Mouse (Mus musculus): ENCODE data around the gene I0C0044D17Rik. TPM values are rescaled to one million over a fixed set of nuclear protein-coding genes. Genes with fewer than 3 reads are reported as not detected.

I0C0044D17Rik gene
- polyA plus RNA-seq, 1 experiment from 2014 or later, result not detected

DNA sequence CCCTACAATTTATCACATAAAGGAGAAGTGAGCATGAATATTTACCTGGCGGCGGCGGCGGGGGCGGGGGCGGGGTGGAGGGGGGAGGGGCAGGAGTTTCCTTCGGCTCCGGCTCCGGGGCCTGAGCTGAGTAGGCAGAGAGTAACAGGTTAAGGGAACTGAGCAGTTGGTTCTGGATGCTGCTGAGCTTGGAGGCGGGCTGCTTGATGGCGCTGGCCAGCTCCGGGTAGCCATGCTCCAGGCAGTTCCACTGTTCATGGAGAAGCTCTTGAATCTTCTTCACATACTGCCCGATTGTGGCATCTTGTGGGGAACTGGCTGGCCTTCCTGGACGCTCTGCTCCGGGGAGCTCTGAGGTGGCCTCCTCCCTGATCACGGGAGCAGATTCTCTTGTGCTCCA lies 45.4 kb downstream of the I0C0044D17Rik start:
- H3K9me3 ChIP-seq (ENCODE audit: control insufficient read depth, low read length), result no peaks in the 10 kb centered on the region
- ATAC-seq (ENCODE audit: low read depth), result no peak
- H3K36me3 ChIP-seq (ENCODE audit: control insufficient read depth, insufficient read depth, low read length), result 0 out of 2 replicates have a peak, but pooled peaks cover 9% of the 10 kb centered on the region
- WGBS, result 20% methylated on average over 16 of the region's 16 CpGs
- peak overlapping the region; percentile 32 for H3K4me2 ChIP-seq (ENCODE audit: low read depth, low read length)
- no peaks in the 10 kb centered on the region for H3K27me3 ChIP-seq (replicated peaks; ENCODE audit: control insufficient read depth, insufficient read depth, low read length)
- H3K4me3 ChIP-seq (ENCODE audit: low read depth, low read length), result no peak overlapping the region
- DNase-seq (ENCODE audit: low spot score), result no peak
- 0 out of 2 replicates have a peak overlapping the region, but pooled peaks have one; percentile 8 for H3K9ac ChIP-seq (ENCODE audit: low read depth, low read length)
- no peak overlapping the region for H3K27ac ChIP-seq (replicated peaks; ENCODE audit: low read depth, low read length)
- peaks cover 32% of the 10 kb centered on the region for H3K4me1 ChIP-seq (ENCODE audit: control insufficient read depth, insufficient read depth, low read length)

DNA sequence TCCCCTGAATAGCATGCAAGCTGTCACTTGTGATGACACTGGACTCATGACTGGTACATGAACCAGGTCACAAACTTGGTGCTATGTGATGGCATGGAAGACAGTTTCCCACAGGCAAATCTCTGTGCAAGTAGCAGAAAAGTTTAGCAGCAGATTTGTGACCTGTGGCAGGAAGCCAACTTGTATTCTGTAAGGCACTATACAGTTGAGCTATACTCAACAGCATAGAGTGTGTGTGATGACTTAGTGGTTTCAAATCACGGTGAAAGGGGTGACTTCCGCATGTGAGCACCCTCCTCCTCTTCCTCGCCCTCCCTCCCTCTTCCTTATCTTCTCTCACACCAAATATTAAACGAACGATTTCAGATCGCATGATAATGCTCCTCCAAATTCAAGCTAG lies 46.2 kb downstream of the I0C0044D17Rik start:
- DNase-seq (ENCODE audit: low spot score) (no peak), ATAC-seq (ENCODE audit: low read depth) (no peak)
- Histone ChIP-seq H3K36me3 (ENCODE audit: control insufficient read depth, insufficient read depth, low read length) (0 out of 2 replicates have a peak, but pooled peaks cover 9% of the 10 kb centered on the region), H3K27me3 (replicated peaks; ENCODE audit: control insufficient read depth, insufficient read depth, low read length) (no peaks in the 10 kb centered on the region), H3K9ac (ENCODE audit: low read depth, low read length) (no peak overlapping the region), H3K4me1 (ENCODE audit: control insufficient read depth, insufficient read depth, low read length) (peaks cover 32% of the 10 kb centered on the region), H3K27ac (replicated peaks; ENCODE audit: low read depth, low read length) (0 out of 2 replicates have a peak overlapping the region, but pooled peaks have one; percentile 61), H3K4me3 (ENCODE audit: low read depth, low read length) (no peak overlapping the region), H3K4me2 (ENCODE audit: low read depth, low read length) (no peak overlapping the region), H3K9me3 (ENCODE audit: control insufficient read depth, low read length) (no peaks in the 10 kb centered on the region)
- WGBS, result 73% methylated on average over 6 of the region's 6 CpGs

GRCm38 (mm10) chr4:98776721-98777427 lies 46.8 kb downstream of the I0C0044D17Rik start:
- Histone ChIP-seq H3K27me3 (replicated peaks; ENCODE audit: control insufficient read depth, insufficient read depth, low read length) (no peaks in the 10 kb centered on the region), H3K27ac (replicated peaks; ENCODE audit: low read depth, low read length) (peak overlapping the region; percentile 61), H3K4me2 (ENCODE audit: low read depth, low read length) (no peak overlapping the region), H3K36me3 (ENCODE audit: control insufficient read depth, insufficient read depth, low read length) (0 out of 2 replicates have a peak, but pooled peaks cover 9% of the 10 kb centered on the region), H3K4me3 (ENCODE audit: low read depth, low read length) (no peak overlapping the region), H3K9me3 (ENCODE audit: control insufficient read depth, low read length) (no peaks in the 10 kb centered on the region), H3K4me1 (ENCODE audit: control insufficient read depth, insufficient read depth, low read length) (peaks cover 32% of the 10 kb centered on the region), H3K9ac (ENCODE audit: low read depth, low read length) (no peak overlapping the region)
- DNase-seq (ENCODE audit: low spot score), result no peak
- ATAC-seq (ENCODE audit: low read depth), result peak; percentile 24; the same call in 1 of the 2 replicates
- WGBS, result 42% methylated on average over 10 of the region's 10 CpGs

DNA sequence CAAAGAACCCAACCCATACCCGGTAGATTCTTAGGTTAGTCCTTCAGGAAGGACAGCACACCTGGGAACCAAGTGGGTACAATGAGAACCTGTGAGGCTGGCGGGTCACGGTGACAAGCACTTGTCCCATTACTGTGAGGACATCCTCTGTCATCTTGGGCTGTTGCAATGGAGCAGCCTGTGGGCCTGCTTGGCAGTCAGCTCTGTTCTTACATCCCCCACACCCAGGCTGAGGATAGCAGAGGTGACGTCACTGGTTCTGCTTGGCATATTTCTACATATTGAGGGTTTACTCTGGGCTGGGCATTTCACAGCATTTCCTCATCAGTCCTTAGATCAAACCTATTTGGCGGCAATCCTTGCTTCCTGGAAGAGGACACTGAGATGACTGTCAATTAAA lies 49.9 kb downstream of the I0C0044D17Rik start:
- H3K27ac ChIP-seq (replicated peaks; ENCODE audit: low read depth, low read length), result no peak overlapping the region
- 95% methylated on average over 5 of the region's 5 CpGs for WGBS
- no peak overlapping the region for H3K4me3 ChIP-seq (ENCODE audit: low read depth, low read length)
- peaks cover 16% of the 10 kb centered on the region; the same call in 1 of the 2 replicates for H3K36me3 ChIP-seq (ENCODE audit: control insufficient read depth, insufficient read depth, low read length)
- H3K27me3 ChIP-seq (replicated peaks; ENCODE audit: control insufficient read depth, insufficient read depth, low read length), result no peaks in the 10 kb centered on the region
- DNase-seq (ENCODE audit: low spot score), result no peak
- H3K9me3 ChIP-seq (ENCODE audit: control insufficient read depth, low read length), result no peaks in the 10 kb centered on the region
- no peak overlapping the region for H3K9ac ChIP-seq (ENCODE audit: low read depth, low read length)
- no peak overlapping the region for H3K4me2 ChIP-seq (ENCODE audit: low read depth, low read length)
- ATAC-seq (ENCODE audit: low read depth), result no peak
- peaks cover 24% of the 10 kb centered on the region for H3K4me1 ChIP-seq (ENCODE audit: control insufficient read depth, insufficient read depth, low read length)

Other genes with a start within 250 kb of the I0C0044D17Rik start
- gene L1td1, start 97.1 kb downstream of the I0C0044D17Rik start, polyA plus RNA-seq (2014; fragmentation: Nextera tagmentation; extraction: Ambion mirVana), result 0.30 TPM in 1 of 2 replicates, not detected in the other
- 2.6 and 3.1 TPM in 2 replicates for gene Kank4, start 6.3 kb downstream of the I0C0044D17Rik start, polyA plus RNA-seq (2014; fragmentation: Nextera tagmentation; extraction: Ambion mirVana)
- 95.2 and 97.5 TPM in 2 replicates for gene Usp1, start 100.0 kb upstream of the I0C0044D17Rik start, polyA plus RNA-seq (2014; fragmentation: Nextera tagmentation; extraction: Ambion mirVana)
- 0.67 and 0.78 TPM in 2 replicates for gene Angptl3, start 207.1 kb upstream of the I0C0044D17Rik start, polyA plus RNA-seq (2014; fragmentation: Nextera tagmentation; extraction: Ambion mirVana)